Mouse (Mus musculus) right cerebral cortex, postnatal 14 days (tissue): ENCODE data around the gene Pxmp2.

ENCODE experiments used
- DNase-seq: peaks from one replicate; pipeline ENCODE4 v3.0.0; 2022

Pxmp2 gene

DNA sequence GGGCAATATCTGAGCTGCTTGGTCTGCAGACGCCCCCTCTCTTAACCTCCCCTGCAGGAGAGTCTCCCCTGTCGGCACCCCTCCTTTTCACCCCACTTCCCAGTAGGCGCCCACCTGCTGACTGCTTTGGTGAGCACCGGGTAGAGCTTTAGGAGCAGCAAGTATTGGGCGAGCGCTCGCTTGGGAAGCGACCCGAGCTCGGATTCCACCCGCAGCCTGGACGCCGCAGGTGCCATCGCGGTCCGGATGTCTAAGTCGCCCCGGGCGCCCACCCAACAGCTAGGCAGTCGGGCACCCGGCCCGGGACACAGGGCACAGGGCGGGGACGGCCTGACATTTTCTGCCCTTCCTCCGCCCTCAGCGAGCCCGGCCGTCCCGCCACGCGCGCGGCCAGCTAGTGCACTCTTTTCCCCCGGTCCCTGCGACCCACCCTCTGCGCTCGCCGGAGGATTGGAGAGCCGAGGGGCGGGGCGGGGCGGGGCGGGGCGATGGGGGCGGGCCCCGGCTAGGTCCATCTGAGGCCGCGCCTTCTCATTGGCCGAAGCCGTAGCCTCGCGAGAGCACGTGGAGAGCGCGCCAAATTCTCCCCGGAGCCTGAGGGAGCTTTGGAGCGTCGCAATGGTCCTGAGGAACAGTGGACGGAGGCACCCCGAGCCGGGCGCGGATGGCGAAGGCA is at the start of gene Pxmp2, which contains the start of gene Pole:
Gene Pxmp2, minus strand, starts transcription at position 417 of the 676 bp plus-strand sequence.
Gene Pole, plus strand, starts transcription at position 537 of the 676 bp plus-strand sequence.
- DNase-seq, result peak; percentile 89

DNA sequence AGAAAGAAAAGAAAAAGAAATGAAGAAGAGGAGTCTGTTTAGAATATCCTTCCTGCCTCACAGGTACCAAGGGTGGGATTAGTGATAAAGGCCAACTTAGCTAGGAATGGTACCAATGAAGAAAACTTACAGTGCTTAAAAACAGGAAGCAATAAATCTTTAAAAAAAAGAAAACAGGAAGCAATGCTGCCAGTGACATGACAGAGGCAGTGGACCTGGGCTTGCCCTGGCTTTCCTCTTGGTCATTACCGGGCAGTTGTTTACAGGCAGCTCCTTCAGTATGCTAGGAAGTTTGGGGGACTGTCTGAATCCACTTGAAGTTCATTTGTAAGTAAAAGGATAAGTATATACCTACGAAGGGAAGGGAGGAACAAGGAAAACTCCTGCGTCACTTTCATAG is 44.5 kb upstream of the Pxmp2 start:
- no peak for DNase-seq

- DNase-seq, result no peak
These were observed 27.1 kb upstream of the Pxmp2 start for GRCm38 (mm10) chr5:110313127-110313526.

- DNase-seq, result no peak
These were observed 22.9 kb upstream of the Pxmp2 start for GRCm38 (mm10) chr5:110308861-110309260.

- no peak for DNase-seq
These were observed 14.6 kb upstream of the Pxmp2 start for GRCm38 (mm10) chr5:110300591-110300990.

DNA sequence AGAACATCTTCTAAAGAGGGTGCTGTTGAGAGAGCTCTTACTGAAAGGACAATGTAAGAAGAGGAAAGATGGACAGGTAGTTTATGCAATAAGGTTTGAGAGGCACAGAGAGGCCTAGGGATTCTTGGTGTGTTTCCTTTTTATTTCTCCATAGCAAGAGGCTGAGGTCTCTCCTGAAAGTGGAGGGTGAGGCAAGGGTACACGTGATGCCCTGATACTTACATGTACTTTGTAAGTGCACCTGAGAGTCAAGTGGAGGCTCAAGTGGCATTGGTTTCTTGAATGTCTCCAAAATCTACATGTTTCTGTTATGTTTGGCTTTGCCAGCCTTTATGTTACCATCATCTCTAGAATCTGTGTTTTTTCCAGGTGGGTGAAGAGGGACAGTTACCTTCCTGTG is 10.7 kb upstream of the Pxmp2 start:
- no peak for DNase-seq

DNA sequence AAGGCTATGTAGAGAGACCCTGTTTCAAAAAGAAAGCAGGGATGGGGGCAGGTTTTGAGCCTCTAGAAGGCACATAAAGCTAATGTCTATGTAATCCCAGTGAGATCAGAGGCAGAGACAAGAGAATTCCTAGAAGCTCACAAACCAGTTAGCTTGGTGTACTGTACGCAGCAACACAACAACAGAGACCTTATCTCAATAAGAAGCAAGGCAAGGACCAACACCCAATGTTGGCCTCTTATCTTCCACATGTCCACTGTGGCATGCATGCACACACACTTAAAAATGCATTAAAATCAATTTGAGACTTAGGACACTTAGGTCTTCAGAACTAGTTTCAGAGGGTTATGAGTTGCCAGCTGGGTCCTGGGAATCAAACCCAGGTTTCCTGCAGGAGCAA is 5.7 kb upstream of the Pxmp2 start:
- no peak for DNase-seq

DNA sequence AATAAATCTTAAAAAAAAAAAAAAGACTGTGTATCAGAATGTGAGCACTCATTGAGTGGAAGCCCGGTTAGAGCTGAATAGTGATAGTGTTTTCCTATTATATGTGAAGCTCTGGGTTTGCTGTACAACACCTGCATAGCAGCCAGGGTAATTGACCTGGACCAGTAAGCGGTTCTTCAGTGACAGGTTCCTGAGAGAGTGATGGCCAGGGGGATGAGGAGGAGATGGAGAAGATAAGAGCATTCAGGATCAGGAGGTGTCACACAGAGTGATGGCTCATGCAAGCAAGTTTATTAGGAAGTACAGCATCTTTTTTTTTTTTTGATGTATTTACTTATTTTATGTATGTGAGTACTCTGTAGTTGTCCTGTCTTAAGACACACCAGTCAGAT is 1.1 kb upstream of the Pxmp2 start:
- no peak for DNase-seq

DNA sequence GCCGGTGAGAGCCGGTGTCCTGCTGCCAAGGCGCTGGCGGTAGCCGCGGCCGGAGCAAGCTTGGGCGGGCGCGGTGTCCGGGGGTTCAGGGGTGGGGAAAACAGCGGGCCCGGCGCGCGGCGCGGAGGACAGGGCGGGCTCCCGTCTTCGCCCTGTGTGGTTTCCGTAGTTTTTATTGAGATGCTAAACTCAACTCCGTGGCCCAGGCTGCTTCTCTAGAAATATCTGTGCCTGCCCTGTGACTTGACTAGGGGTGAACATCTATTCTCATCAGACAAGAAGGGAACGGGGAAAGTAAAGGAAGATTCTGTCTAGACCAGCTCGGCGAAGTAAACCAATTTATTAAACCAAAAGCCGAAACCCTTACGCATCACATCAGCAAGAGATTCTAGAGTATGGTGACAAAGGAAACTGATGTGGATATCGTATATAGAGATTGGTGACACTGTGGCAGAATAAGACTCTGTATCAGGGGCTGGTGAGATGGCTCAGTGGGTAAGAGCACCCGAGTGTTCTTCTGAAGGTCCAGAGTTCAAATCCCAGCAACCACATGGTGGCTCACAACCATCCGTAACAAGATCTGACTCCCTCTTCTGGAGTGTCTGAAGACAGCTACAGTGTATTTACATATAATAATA is 579 bp upstream of the Pxmp2 start:
- DNase-seq, result no peak

DNA sequence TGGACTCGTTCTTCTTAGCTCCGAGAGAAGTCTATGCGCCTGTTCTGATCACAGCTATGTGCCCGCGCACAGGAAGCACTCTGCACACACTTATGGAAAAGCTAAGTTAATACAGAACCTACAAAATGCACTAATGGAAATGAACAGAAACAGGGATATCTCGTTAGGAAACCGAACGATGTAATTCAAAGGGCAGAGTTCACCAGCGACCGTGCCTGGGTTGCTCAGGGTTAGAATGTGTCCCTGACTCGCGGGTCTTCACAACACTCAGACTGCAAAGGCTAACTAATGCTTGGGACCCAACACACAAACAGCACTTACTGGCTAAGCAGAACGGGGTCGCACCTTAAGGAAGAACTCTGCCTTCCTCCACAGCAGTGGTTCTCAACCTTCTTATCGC is 830 bp downstream of the Pxmp2 start:
- DNase-seq, result no peak

DNA sequence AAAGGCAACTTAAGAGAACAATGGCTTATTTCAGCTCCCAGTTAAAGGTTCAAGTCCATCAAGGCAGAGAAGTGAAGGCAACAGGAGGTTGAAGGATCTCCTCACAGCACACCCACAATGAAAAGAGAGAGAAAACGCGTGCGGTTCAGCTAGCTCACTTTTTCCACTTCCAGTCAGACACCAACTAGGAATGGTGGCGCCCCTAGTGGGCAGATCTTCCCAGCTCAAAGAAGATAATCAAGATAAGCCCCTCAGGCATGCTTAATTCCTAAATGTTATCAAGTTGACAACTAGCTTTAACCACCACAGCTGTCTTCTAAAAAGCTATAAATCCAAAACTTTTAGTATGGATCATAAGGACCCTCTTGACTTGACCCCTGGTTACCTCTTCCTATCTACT is 1.4 kb downstream of the Pxmp2 start:
- DNase-seq, result peak; percentile 58

GRCm38 (mm10) chr5:110281984-110282383 is 4.0 kb downstream of the Pxmp2 start:
- no peak for DNase-seq

GRCm38 (mm10) chr5:110276910-110277309 is 9.1 kb downstream of the Pxmp2 start:
- no peak for DNase-seq

GRCm38 (mm10) chr5:110276391-110276790 is 9.6 kb downstream of the Pxmp2 start:
- DNase-seq, result no peak

DNA sequence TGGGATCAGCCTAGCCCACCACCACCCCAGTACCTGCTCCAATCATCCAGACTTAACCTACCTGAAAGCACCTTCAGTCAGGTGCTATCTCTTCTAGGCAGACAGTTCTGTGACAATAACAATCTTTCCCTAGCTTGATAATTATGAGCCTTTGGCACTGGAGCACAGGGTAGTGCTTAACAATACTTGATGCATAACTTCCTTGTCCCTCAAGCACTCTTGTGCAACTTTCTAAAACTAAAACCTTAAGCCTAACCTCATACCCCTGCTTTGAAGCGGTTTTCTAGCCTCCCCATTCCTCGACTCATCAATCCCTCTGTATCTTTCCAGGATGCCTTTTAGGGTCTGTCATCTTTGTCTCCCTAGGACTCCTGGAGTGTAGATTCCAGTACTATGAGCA is 11.1 kb downstream of the Pxmp2 start:
- no peak for DNase-seq

DNA sequence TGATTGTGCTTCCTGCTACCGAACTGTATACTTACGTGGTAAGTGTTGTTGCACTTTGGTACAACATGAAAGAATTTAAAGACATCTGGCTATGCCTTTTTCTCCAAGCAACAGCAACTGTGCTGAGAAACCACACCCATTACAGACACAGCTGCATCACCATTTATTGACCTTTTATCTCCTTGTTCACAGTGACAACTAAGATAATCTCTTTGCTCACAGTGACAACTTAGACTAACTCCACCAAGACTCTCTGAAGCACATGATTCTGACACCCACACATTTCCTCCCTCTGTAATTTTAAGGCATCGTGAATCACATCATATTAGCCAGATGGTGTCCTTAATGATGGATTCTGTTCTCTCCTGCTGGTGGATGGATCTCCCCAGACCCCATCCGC is 11.8 kb downstream of the Pxmp2 start:
- DNase-seq, result no peak

DNA sequence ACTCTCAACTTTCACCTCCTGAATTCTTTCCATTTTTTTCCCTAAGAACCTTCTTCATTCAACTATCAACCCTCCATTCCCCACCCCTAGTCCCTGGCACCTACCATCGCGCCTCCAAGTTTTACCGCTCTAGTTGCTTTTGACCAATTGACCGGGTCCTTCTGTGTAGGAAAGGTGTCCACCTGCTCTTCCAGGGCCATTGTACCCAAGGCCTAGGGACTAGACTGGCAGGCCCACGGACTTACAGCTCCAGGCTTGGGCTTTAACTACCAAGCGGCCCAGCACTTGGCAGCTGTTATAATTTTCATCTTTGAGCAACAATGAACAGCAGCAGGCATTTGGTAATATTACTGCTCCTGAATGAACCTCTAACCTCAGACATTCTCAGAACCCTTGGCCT is 15.7 kb downstream of the Pxmp2 start:
- no peak for DNase-seq

GRCm38 (mm10) chr5:110269141-110270101 is 16.6 kb downstream of the Pxmp2 start, which contains the start of gene Pgam5:
Gene Pgam5, minus strand, starts transcription at chr5:110269913.
- peak; percentile 96 for DNase-seq

- no peak for DNase-seq
These were observed 19.0 kb downstream of the Pxmp2 start for GRCm38 (mm10) chr5:110266941-110267340.

- DNase-seq, result no peak
These were observed 41.9 kb downstream of the Pxmp2 start for GRCm38 (mm10) chr5:110244091-110244490.

GRCm38 (mm10) chr5:110232346-110232745 is 53.6 kb downstream of the Pxmp2 start:
- no peak for DNase-seq

- peak; percentile 8 for DNase-seq
These were observed 54.3 kb downstream of the Pxmp2 start for GRCm38 (mm10) chr5:110231638-110232037.

GRCm38 (mm10) chr5:110230780-110231461 is 55.1 kb downstream of the Pxmp2 start, which contains the start of gene Ankle2:
Gene Ankle2, plus strand, starts transcription at chr5:110231004.
- DNase-seq, result peak; percentile 92
